Mouse (Mus musculus) heart, adult 2 months (tissue): ENCODE measurements around the gene Mul1.

Experiments
- CTCF ChIP-seq: fragments of 200-600 bp; IDR thresholded peaks from 2 replicates; pipeline ENCODE4 v1.8.1; 2022; ENCODE audit warnings: antibody characterized with exemption, mild to moderate bottlenecking, moderate library complexity
- EP300 ChIP-seq: fragments of 200-500 bp; IDR thresholded peaks from 2 replicates; pipeline ENCODE4 v1.6.1; 2011; ENCODE audit warnings: low read depth, low read length, control low read depth; ENCODE audit not compliant: insufficient read depth

- TF ChIP-seq EP300 (no peak), CTCF (no peak)
These were observed 16.0 kb upstream of the Mul1 start for GRCm38 (mm10) chr4:138418340-138418957.
